Mouse (Mus musculus): Measurements from ENCODE around the gene Kif2c.
A peak's percentile ranks its signal among the peaks of the same experiment; 100 is the strongest.
"Not testable (repeated sequence)": the region's sequence is repeated elsewhere in the genome, so short reads cannot be mapped to it uniquely, and the experiment has no call there.

Kif2c gene

DNA sequence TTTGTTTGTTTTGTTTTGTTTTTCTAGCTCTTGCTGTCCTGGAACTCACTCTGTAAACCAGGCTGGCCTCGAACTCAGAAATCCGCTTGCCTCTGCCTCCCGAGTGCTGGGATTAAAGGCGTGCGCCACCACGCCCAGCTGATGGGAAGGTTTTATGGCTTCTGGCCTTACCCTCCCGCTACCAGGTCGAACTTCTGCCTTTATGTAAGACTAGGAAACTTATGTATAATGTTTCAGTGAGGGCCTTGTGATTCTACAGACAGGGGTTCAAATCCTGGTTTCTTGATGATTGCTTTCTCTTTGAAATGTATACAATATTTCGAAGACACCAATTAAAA is 289 bp upstream of the Kif2c start:
- not testable (repeated sequence) for DNase-seq

- no peak for DNase-seq
Observed at GRCm38 (mm10) chr4:117169936-117170335, 12.5 kb downstream of the Kif2c start.

GRCm38 (mm10) chr4:117161183-117161582 is 21.3 kb downstream of the Kif2c start:
- DNase-seq, result no peak

GRCm38 (mm10) chr4:117159666-117160065 is 22.8 kb downstream of the Kif2c start:
- no peak for DNase-seq

GRCm38 (mm10) chr4:117156372-117156771 is 26.1 kb downstream of the Kif2c start:
- no peak for DNase-seq

DNA sequence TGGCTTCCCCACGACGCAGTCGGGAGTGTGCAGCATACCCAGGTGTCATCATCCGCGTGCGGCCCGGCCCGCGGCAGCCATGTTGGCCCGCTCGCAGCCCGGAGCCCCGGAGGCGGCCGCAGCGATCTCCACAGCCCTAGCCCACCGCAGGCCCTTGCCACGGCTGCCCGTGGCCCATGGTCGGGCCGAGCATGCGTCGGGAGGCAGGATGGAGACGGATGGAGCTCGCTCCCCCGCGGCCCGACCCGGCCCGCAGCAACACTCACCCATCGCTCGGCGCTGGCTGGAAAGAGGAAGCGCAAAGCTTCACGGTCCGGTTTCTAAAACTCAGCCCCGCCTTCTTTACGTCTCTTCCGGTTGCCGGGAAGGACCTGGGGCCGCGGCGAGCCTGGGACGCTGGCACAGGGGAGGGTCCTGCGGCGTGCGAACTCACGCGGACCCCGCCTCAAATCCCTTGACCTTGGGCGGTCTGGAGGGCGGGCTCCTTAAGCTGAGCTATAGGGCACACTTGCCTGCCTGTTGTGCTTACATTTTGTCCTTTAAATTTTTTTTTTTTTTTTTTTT is 26.6 kb downstream of the Kif2c start, which contains the start of gene Rps8:
TSS of gene Rps8 (minus strand) at position 452 of the 564 bp plus-strand sequence.
- DNase-seq, result peak; percentile 92

DNA sequence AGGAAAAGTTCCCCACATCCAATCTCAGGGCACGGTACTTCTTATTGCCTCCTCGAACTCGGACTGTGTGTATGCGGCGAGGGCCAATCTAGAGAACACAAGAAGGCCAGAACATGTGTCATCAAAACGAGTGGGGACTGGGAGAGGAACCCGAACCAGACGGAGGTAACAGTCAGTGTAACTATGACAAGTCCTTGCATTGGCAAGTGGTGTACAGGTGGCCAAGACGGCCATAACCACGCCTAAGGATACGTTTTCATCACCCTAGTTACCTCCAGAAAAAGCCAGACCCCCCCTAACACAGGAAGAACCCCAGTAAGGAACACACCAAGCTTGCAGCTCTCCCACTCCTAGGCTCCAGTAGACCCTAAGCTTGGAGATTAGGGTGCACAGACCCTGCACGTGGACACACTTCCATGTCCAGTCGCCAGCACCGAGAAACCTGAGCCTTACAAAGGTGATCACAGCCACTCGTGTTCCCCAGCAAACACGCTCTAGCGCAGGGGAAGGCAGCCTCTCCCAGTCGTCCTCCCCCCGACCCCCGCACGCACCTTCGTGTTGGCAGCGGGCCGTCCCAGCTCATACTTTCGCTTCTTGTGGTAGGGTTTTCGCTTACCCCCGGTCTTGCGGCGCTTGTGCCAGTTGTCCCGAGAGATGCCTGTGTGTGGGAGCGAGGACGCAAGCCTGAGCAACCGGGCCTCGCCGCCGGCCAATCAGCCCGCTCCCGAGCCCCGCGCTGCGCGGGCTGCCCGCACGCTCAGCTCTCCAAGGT is 27.2 kb downstream of the Kif2c start:
- DNase-seq, result no peak

- DNase-seq, result no peak
Observed at GRCm38 (mm10) chr4:117152714-117153113, 29.7 kb downstream of the Kif2c start.

DNA sequence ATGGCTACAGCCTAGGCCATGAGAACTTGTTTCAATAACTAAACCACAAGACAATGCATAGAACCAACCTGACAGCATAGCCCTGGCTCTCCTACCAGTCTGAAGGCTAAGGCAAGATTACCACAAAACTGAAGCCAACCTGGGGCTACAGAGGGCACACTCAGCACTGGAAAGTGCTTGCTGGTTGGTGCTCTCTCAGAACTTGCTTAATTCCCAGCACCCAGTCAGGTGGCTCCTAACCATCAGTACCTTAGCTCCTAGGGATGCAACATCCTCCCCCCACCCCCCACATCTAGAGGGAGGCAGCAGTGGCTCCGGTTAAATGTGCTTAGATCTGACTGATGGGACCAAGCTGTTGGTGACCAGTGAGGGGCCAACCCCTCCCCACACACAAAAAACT is 31.0 kb downstream of the Kif2c start:
- no peak for DNase-seq

DNA sequence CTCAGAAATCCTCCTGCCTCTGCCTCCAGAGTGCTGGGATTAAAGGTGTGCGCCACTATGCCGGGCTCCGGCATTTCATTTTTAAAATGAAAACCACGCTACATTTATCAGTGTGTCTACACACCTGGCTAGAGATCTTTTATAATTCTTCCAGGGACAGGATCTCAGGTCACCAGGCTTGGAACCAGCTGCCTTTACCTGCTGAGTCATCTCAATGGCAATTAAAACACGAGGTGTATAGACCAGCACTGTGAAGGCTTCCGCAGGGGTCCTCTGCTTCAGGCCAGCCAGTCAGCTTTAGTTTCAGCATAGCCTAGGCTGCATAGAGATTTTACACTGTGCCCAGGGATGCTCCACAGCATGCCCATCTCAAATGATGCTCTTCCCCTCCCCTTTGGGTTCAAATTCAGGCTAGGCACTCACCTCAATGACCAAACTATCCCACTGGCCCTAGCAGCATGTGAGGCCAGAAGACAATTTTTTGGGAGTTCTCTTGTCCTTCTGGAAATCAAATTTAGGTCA is 32.2 kb downstream of the Kif2c start:
- DNase-seq, result no peak

- no peak for DNase-seq
Observed at GRCm38 (mm10) chr4:117149291-117150211, 32.9 kb downstream of the Kif2c start.

DNA sequence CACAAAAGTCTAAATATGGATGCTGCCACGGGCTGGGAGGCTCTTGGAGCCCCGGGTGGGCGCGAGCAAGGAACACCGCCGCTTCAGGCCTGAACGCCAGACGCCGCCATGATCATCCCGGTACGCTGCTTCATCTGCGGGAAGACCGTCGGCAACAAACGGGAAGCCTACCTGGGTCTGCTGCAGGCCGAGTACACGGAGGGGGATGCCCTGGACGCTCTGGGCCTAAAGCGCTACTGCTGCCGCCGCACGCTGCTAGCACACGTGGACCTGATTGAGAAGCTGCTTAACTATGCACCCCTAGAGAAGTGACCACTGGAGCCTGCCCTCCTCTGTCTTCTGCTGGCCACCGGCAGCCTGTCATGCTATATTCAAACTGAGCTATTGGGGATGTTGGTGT is 33.6 kb downstream of the Kif2c start:
- DNase-seq, result no peak

- DNase-seq, result no peak
Observed at GRCm38 (mm10) chr4:117148047-117148713, 34.3 kb downstream of the Kif2c start.

DNA sequence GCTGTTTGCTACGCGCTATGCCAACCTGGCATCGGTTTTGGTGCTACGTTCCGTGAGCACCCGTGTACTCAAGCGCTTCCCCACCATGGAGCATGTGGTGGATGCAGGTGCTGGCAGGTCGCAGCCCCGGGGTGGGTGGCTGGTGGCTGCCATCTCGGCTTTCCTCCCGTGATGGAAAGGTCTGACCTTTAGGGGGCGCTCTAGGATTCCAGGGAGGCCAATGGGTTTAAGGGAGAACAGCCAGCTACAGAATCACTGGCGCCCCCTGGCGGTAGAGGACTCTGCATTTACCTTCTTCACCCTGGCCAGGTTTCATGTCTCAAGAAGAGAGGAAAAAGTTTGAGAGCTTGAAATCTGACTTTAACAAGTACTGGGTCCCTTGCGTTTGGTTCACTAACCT is 36.3 kb downstream of the Kif2c start:
- DNase-seq, result peak; percentile 89

- no peak for DNase-seq
Observed at GRCm38 (mm10) chr4:117145248-117145647, 37.2 kb downstream of the Kif2c start.

GRCm38 (mm10) chr4:117143023-117143422 is 39.4 kb downstream of the Kif2c start:
- DNase-seq, result no peak

GRCm38 (mm10) chr4:117140613-117141012 is 41.8 kb downstream of the Kif2c start:
- DNase-seq, result no peak

DNA sequence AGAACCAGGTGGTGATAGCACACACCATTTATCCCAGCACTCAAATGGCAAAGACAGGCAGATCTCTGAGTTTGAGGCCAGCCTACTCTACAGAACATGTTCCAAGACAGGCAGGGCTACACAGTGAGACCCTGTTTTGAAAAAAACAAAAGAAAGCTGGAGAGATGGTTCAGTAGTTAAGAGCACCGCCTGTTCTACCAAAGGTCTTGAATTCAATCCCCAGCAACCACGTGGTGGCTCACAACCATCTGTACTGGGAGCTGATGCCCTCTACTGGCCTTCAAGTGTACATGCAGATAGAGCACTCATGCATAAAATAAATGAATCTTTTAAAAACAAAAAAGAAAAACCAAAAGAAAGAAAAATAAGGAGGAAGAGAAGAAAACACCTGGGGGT is 43.2 kb downstream of the Kif2c start:
- DNase-seq, result peak; percentile 65

DNA sequence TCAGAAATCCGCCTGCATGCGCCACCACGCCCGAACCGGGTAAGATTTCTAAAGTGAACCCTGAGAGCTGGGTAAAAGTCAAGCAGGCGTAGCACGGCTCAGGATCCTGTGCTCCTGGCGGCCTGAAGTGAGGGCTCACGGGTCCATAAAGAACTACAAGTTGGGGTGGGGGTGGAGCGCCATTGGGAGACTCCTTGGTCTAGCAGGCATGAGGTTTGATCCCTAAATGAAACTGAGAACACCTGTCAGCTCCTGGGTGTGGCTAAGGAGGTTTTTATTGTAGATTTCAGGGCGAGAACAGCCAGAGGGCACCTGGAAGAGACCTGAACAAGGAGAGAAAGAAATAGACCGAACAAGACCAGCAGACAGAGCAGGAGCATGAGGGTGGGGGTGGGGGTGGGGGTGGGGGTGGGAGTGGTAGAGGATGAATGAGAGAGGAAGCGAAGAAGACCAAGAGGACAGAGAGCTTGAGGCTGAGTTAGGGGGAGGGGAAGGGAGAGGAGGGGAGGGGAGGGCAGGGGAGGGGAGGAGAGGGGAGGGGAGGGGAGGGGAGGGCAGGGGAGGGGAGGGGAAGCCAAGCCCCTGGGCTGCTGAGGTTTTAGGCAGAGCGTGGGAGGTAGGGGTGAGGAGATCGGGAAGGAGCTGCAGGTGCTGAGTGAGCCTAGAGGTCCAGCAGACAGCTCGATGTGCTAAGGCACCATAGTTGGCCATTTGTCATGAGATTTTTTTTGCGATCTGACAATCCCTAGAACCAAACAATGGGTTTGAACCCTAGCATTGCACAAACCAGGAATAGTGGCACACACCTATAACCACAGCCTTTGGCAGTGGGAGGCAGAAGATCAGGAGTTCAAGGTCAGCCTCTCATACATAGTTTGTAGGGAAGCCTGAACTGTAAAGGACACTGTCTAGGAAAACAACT is 43.9 kb downstream of the Kif2c start:
- no peak for DNase-seq

DNA sequence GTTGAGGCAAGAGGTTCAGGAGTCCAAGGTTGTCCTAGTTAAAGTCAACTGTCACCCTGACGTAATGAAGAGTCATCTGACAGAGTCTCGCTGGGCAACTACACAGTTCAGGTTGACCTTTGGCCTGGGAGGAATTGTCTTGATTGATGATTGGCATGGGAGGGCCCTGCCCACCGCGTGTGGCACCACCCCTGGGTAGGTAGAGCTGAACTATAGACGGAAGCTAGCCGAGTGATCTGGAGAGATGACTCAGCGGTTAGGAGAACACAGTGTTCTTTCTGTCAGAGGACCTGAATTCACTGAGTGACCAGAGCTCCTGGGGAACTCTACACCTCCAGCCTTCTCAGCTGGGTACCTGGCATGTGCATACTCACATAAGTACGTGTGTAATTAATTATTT is 46.4 kb downstream of the Kif2c start:
- DNase-seq, result peak; percentile 92

DNA sequence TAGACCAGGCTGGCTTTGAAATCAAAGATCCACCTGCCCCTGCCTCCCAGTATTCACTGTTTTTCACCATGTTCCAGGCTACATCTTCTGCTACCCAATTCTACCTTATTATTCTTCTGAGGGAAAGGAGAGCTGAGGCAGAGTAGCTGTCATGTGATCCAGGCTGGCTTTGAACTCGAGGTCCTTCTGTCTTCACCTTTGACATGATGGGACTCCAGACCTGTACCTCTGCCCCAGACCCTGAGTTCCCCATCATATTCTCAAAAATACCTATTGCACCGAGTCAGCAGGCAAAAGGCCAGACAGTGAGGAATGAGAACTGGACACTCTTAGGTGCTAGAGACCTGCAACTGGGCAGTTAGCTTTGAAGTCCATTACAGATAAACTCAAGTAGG is 47.8 kb downstream of the Kif2c start:
- DNase-seq, result no peak
